Mouse (Mus musculus) adrenal gland, postnatal 14 days (tissue): ENCODE measurements around the gene Zfp664. TPM values are rescaled to one million over a fixed set of nuclear protein-coding genes. Genes with fewer than 3 reads are reported as not detected.

Experiments used
- DNase-seq: peaks from one replicate; pipeline ENCODE4 v3.0.0; 2021; ENCODE audit warnings: mixed read lengths
- long read RNA-seq, 2 experiments: library from polyadenylated mRNA; stranded (forward); transcript quantifications; one replicate each; pipeline ENCODE4 v2.0.0; 2021
- total RNA-seq: library from RNA; stranded (reverse); gene quantifications from 2 replicates; pipeline ENCODE4 v1.2.3, GENCODE M21; 2021

The Zfp664 gene
- total RNA-seq, result 53.2 and 54.8 TPM in 2 replicates
- long read RNA-seq, experiment 1, partial matches to known transcripts, result 0 of 14 reads
- long read RNA-seq, experiment 1, other reads (novel, unspliced or antisense), result 14 of 14 reads
- long read RNA-seq, experiment 2, full-length matches to known transcripts, result 1 of 12 reads
- long read RNA-seq, experiment 2, partial matches to known transcripts, result 0 of 12 reads
- long read RNA-seq, experiment 2, other reads (novel, unspliced or antisense), result 11 of 12 reads

GRCm38 (mm10) chr5:124862013-124862866 lies at the start of gene Zfp664, which contains the start of gene Ccdc92:
TSS of gene Zfp664 (plus strand) at chr5:124862691.
TSS of gene Ccdc92 (minus strand) at chr5:124862424.
- DNase-seq, result peak; percentile 99

- DNase-seq, result peak; percentile 11
Measured at GRCm38 (mm10) chr5:124814797-124815196, 47.7 kb upstream of the Zfp664 start.

GRCm38 (mm10) chr5:124817050-124817449 lies 45.4 kb upstream of the Zfp664 start:
- no peak for DNase-seq

GRCm38 (mm10) chr5:124822128-124822894 lies 40.2 kb upstream of the Zfp664 start:
- DNase-seq, result no peak

- no peak for DNase-seq
Measured at GRCm38 (mm10) chr5:124830331-124830730, 32.2 kb upstream of the Zfp664 start.

- no peak for DNase-seq
Measured at GRCm38 (mm10) chr5:124835218-124835617, 27.3 kb upstream of the Zfp664 start.

- DNase-seq, result no peak
Measured at GRCm38 (mm10) chr5:124836075-124836474, 26.4 kb upstream of the Zfp664 start.

GRCm38 (mm10) chr5:124836621-124837020 lies 25.9 kb upstream of the Zfp664 start:
- no peak for DNase-seq

- no peak for DNase-seq
Measured at GRCm38 (mm10) chr5:124840202-124840601, 22.3 kb upstream of the Zfp664 start.

- no peak for DNase-seq
Measured at GRCm38 (mm10) chr5:124840669-124841068, 21.8 kb upstream of the Zfp664 start.

- peak; percentile 55 for DNase-seq
Measured at GRCm38 (mm10) chr5:124843386-124843785, 19.1 kb upstream of the Zfp664 start.

- DNase-seq, result no peak
Measured at GRCm38 (mm10) chr5:124844929-124845328, 17.6 kb upstream of the Zfp664 start.

GRCm38 (mm10) chr5:124847014-124847413 lies 15.5 kb upstream of the Zfp664 start:
- no peak for DNase-seq

GRCm38 (mm10) chr5:124848994-124849393 lies 13.5 kb upstream of the Zfp664 start:
- DNase-seq, result no peak

GRCm38 (mm10) chr5:124851572-124851971 lies 10.9 kb upstream of the Zfp664 start:
- no peak for DNase-seq

- no peak for DNase-seq
Measured at GRCm38 (mm10) chr5:124852294-124852693, 10.2 kb upstream of the Zfp664 start.

GRCm38 (mm10) chr5:124853079-124853478 lies 9.4 kb upstream of the Zfp664 start:
- DNase-seq, result no peak

- DNase-seq, result no peak
Measured at GRCm38 (mm10) chr5:124854202-124854601, 8.3 kb upstream of the Zfp664 start.

GRCm38 (mm10) chr5:124860013-124860412 lies 2.5 kb upstream of the Zfp664 start:
- DNase-seq, result no peak

GRCm38 (mm10) chr5:124861463-124861862 lies 1.0 kb upstream of the Zfp664 start:
- DNase-seq, result peak; percentile 18

GRCm38 (mm10) chr5:124862871-124863741 lies 615 bp downstream of the Zfp664 start:
- DNase-seq, result peak; percentile 54

- DNase-seq, result peak; percentile 71
Measured at GRCm38 (mm10) chr5:124868981-124869380, 6.5 kb downstream of the Zfp664 start.
